Mouse (Mus musculus) inflammation-experienced regulatory T-cells (primary cell): ENCODE data around the gene P2ry12. TPM values are rescaled to one million over a fixed set of nuclear protein-coding genes. Genes with fewer than 3 reads are reported as not detected.

Experiments used
- polyA plus RNA-seq, 2 experiments: library from polyadenylated mRNA; unstranded; fragments of 100-300 nt; shearing (Covaris generic); gene quantifications; one replicate each; pipeline ENCODE4 v1.2.1; 2017

Gene P2ry12
- under 1 TPM; 0.29 to 0.83 TPM for polyA plus RNA-seq

GRCm38 (mm10) chr3:59262704-59263103 is at the start of gene P2ry12:
TSS of gene P2ry12 (minus strand) at chr3:59262871.

GRCm38 (mm10) chr3:59210727-59211126 is 51.9 kb downstream of the P2ry12 start, which contains the start of gene P2ry13:
TSS of gene P2ry13 (minus strand) at chr3:59210882.

GRCm38 (mm10) chr3:59194938-59195337 is 67.7 kb downstream of the P2ry12 start, which contains the start of gene Gpr87:
TSS of gene Gpr87 (minus strand) at chr3:59195104.

Other genes starting within 250 kb of the P2ry12 start
- 10 to 100 TPM; 45.1 to 50.8 TPM for gene Gpr171, start 161.1 kb downstream of the P2ry12 start, polyA plus RNA-seq
- 10 to 100 TPM in 1 of 2 experiments, 1 to 10 TPM in 1; 2.7 to 11.2 TPM for gene P2ry14, start 109.3 kb downstream of the P2ry12 start, polyA plus RNA-seq
- not detected for gene Gpr87, start 67.8 kb downstream of the P2ry12 start, polyA plus RNA-seq
- 1 to 10 TPM in 1 of 2 experiments, not detected in 1; 4.2 TPM for gene P2ry13, start 52.0 kb downstream of the P2ry12 start, polyA plus RNA-seq
- gene Igsf10, start 81.5 kb upstream of the P2ry12 start, polyA plus RNA-seq, result under 1 TPM in 1 of 2 experiments, not detected in 1; 0.04 TPM